Mouse (Mus musculus) bone marrow, adult 2 months (tissue): ENCODE measurements around the gene Snrpg.

Experiments used
- CTCF ChIP-seq: fragments of 200-500 bp; IDR thresholded peaks from 2 replicates; pipeline ENCODE4 v1.5.1; 2011; ENCODE audit warnings: low read length, control low read depth; ENCODE audit not compliant: control insufficient read depth, insufficient read depth
- POLR2A ChIP-seq: fragments of 200-500 bp; IDR thresholded peaks from 2 replicates; pipeline ENCODE4 v1.6.1; 2011; ENCODE audit warnings: low read depth, mild to moderate bottlenecking, control low read depth, low read length, borderline replicate concordance; ENCODE audit not compliant: control insufficient read depth

- TF ChIP-seq CTCF (no peak), POLR2A (no peak)
Observed at GRCm38 (mm10) chr6:86384692-86385091, 13.6 kb downstream of the Snrpg start.
